Mouse (Mus musculus) layer of hippocampus, postnatal 25 days (tissue): ENCODE data around the gene Maml3. TPM values are rescaled to one million over a fixed set of nuclear protein-coding genes. Genes with fewer than 3 reads are reported as not detected.
A peak's percentile ranks its signal among the peaks of the same experiment; 100 is the strongest.

Experiments
- DNase-seq, 2 experiments: peaks; one replicate each; pipeline ENCODE4 v3.0.0; 2022; ENCODE audit warnings: mixed read lengths in 2 of 2, low spot score in 1 of 2; ENCODE audit errors: extremely low spot score in 1 of 2
- total RNA-seq, 2 experiments: library from RNA; stranded (reverse); gene quantifications; 2 replicates each; pipeline ENCODE4 v1.2.3; 2021

Maml3 gene
- total RNA-seq, 2 experiments from 2014 or later = 7.3 to 10.0 TPM

DNA sequence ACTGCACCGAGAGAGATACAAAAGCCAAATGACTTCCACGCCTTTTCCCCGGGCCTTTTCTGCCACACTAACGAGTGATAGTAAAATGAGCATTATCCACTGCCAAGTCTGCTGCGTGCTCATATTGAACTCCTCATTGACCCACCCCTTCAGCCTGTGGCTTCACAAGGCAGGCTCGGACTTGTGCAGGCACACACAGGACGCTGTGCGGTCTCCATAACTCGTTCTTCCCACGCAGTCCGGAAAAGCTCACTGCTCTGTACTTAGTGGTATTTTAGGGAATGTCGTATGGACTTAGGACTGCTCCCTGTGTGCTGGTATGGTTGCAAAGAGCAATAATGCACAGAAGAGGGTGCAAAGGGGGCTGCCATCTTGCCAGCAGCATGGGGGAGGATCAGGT lies 262.7 kb downstream of the Maml3 start:
- no peak for DNase-seq

GRCm38 (mm10) chr3:51841598-51841997 lies 263.3 kb downstream of the Maml3 start:
- no peak for DNase-seq

- DNase-seq = no peak
Observed at GRCm38 (mm10) chr3:51841177-51841576, 263.7 kb downstream of the Maml3 start.

DNA sequence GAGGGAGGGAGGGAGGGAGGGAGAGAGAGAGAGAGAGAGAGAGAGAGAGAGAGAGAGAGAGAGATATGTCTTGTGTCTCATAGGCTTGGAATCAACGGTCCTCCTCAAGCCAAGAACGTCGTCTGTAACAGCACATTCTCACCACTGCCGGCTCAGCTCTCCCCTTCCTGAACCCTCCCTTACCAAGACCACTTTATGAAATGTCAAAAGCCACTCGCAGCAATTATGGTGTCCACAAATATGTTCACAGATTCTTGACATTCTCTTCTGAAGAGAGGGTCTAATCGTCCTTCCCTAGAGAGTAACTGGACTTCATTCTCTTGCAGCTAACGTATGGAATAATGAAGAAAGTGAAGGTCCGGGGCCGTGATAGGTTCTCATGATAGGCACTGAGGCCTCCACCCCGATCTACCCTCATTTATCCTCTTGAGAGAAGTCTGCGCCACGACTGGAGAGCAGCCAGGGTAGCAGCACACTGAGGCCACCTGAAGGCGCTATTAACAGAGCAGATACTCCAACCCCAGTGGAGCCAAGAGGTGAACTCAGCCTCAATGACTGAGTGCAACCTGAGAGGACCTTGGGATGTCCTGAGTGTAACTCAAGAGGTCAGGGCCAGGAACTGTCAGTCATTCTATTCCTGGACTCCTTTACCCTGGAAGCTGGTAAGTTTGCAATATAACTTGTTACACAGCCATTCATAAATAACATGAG lies 264.6 kb downstream of the Maml3 start:
- no peak for DNase-seq

DNA sequence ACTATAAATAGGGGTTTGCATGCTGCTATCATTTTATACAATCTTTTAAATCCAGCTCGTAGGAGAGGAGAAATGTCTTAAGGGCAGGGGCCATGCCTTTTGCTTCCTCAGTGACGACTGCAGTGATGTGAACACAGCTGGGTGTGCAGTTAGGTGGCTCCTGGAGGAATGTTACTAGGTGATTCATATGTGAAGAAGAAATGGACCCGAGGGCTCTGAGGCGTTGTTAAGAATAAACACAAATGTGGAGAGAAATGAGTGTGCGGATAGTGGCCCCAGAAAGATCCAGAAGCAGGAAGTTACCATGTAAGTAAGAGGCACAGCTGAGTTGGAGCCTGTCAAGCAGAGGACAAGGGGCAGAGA lies 265.5 kb downstream of the Maml3 start:
- DNase-seq = no peak

DNA sequence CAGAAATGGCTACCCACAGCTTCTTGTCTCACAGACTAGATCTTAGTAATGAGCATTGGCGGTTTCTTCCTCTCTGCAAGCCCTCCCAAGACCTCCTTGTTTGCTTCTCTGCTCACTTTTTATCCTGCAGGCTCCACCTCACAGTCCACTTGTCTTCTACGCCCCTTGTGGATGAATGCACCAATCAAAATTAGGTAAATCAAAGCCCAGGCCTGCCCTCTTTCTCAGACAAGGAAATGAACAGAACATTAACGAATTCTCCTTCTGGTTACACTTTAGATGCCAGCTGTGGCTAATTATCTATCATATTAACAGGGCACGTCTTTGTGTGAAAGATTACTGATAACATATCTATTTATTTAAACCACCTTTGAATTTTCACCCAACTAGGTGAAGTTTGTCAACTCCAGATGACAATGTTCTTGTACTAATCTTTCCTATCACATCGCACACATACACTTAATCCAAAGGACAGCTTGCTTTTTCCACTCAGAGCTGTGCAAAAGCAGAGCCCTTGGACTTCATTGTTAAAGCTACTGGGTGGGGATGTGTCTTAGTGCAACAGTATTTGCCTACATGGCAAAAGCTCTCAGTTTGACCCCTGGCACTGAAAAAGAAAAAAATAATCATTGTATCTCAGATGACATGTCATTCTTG lies 266.1 kb downstream of the Maml3 start:
- DNase-seq = no peak

DNA sequence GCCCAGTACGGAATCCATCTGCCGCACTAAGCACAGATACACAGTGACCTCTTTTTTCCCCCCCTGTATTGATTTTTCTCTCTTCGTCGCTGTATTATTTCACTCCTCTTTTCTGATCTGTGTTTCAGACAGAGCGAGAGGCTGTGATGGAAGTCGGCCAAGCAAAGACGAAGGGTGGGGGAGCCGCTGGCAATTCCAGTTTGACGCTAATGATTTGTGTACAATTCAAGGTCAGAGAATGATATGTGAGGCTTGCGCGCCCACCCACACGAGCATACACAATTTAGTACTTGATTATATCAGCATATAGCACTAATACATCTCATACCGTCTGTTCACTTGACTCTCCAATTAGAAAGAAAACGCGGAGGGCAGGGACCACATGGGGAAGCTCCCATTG lies 271.9 kb downstream of the Maml3 start:
- DNase-seq = peak in 1 of 2 experiments; percentile 26

GRCm38 (mm10) chr3:51830821-51831429 lies 274.0 kb downstream of the Maml3 start:
- DNase-seq = no peak

DNA sequence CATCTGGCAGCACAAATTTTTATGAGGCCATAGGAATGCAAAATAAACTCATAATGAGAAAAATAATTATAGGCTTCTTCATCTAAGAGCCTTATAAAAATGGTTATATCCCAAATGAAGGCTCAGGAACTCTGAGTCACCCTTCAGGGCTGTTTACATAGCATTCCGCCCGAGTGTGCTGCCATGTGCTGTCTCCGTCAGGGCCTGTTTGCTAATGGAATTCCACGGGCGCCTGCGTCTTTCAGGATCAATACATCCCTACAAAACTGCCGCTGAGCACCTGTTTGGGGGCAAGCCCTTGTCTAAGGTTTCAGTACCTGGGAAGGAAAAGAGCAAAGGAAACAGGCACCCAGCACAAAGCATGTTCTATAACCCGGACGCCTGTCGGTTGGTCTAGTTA lies 279.3 kb downstream of the Maml3 start:
- no peak for DNase-seq

DNA sequence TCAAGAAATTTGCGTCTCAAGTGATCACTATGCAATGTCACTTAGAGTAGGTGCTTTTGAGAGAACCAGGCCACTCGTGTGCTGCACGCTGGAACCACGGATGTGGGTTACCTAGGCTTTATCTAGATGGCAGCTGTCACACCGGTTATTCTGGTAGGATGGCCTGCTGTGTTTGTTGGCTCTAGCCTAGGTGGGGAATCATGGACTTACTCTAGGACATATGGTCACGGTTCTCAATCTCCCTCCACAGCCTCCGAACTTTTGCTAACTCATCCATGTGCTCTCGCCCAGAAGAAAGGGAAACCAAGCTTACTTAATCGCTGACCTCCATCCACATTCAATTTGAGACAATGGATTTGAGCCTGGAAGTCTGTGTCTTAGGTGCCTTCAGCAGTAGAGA lies 280.4 kb downstream of the Maml3 start:
- no peak for DNase-seq

- DNase-seq = no peak
Observed at GRCm38 (mm10) chr3:51821551-51821950, 283.3 kb downstream of the Maml3 start.

- no peak for DNase-seq
Observed at GRCm38 (mm10) chr3:51819109-51819508, 285.8 kb downstream of the Maml3 start.

DNA sequence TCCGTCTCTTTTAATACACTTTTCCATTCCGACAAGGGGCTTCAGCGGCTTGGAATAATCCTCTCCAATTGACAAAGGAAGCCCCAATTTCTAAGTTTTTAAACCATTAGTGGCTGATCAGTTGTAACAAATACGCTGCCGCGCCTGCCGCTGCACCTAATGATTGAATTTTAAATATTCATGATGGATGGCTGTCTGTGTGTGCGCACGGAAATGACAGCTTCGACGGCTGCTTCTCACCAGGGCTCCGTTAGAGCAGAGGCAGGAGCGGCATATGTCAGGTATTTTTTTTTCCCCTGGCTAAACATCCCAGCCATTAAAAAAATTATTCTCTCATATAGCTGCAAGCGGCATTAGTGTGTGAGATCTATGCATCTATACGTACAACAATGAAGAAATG lies 287.0 kb downstream of the Maml3 start:
- DNase-seq = no peak

- DNase-seq = no peak
Observed at GRCm38 (mm10) chr3:51817329-51817728, 287.5 kb downstream of the Maml3 start.

DNA sequence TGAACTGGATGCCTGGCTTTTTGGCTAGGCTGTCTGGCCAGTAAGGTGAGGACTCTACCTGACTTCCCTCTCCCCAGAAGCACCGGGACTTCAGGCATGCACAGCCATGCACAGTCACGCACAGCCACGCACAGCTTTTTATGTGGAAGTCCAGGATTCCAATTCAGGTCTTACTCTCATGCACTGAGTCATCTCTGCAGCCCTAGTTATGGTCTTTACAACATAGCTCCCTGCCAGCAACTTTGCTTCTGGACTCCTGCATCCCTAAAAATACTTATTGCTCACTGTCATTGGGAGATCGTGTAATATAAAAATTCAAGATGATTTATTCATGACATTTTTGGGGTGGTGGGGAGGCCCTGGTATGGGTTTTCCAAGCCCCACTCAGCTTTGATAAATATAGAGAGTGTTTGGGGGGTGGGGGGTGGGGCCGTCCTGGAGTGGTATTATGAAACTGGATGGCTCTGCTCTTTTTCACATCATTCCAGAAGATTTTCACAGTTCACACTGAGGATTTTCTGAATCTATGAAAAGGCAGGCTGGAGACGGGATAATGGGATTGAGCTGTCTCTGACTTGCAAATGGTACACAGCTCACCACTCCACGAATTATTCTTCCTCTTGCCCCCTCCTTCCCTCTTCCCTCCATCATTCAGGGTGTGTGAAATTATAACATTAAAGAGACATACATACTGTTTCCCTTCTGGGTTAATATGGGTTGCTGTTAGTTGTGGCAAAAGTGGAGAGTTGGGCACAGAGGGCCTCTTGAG lies 288.2 kb downstream of the Maml3 start:
- DNase-seq = no peak

DNA sequence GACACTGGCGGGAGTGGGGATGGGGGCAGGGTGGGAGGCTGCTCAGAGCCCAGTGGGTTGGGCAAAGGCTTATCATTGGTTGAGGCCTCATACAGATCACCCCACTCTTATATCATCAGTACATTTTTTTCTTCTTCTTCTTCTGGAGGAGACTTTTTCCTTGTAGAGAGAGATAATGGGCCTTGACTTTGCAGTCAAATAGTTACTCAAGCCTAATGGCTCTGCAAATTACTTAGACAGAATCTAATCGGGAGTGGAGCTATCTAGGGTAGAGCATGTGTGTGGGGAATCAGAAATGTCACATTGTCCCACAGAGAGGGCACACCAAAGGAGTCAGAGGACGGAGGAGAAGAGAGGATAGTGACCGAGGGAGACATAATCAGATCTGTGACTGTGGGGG lies 290.8 kb downstream of the Maml3 start:
- no peak for DNase-seq

DNA sequence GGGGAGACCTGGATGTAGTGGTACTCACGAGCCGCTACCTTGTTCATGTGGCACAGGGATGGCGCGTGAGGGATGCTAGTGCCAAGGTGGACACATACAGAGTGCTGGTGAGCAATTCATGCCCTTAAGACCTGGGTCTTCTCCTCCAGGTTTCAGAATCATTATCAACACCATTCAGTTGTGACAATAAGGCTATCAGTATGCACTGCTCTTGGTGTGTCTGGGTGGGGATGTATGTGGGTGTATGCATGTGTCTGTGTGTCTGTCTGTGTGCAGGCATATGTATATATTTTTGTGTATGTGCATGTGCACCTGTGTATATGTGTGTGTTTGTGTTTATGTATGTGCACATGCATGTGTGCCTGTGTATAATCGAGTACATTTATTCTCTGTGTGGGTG lies 291.7 kb downstream of the Maml3 start:
- DNase-seq = no peak

GRCm38 (mm10) chr3:51810731-51811130 lies 294.1 kb downstream of the Maml3 start:
- DNase-seq = no peak

- no peak for DNase-seq
Observed at GRCm38 (mm10) chr3:51809822-51810221, 295.1 kb downstream of the Maml3 start.

GRCm38 (mm10) chr3:51807981-51808870 lies 296.6 kb downstream of the Maml3 start:
- DNase-seq = no peak
